In genomic region chr3:11174002-11174401, GRCm38 (mm10) we compare ENCODE assay signal across 17 mouse cellular contexts.
DNase-seq lines count a peak whose midpoint lies in the region; ATAC-seq and TF ChIP-seq lines count a peak whose summit lies in the region.
"Had no signal": no experiment of that assay in that cellular context is flagged by ENCODE, and none has a peak within 500 bp of the region (broad histone marks: within the 10 kb centered on the region; RNA-seq: fewer than 3 reads in every experiment).

No protein-coding gene starts in this region.

- H3K27ac ChIP-seq in cerebellum, adult 2 months (ENCODE audit: insufficient read depth, low read length) = no peak overlapping the region
- H3K27ac ChIP-seq in midbrain, postnatal 0 days (ENCODE audit: low read depth, low read length) = no peak overlapping the region
- H3K27ac ChIP-seq: hindbrain, embryonic 10.5 days had no signal

- no peak overlapping the region for H3K9ac ChIP-seq in midbrain, postnatal 0 days (replicated peaks; ENCODE audit: low read length, poor library complexity, severe bottlenecking)

- TF ChIP-seq POLR2A in cerebellum, adult 2 months (IDR thresholded peaks at IDR 0.05; ENCODE audit: borderline replicate concordance, insufficient read depth, low read length) = no peak

- peak; percentile 72 to 84 for DNase-seq in adrenal gland, adult (ENCODE audit: inconsistent age in 2 of 2, low spot score in 1 of 2)
- DNase-seq in adrenal gland, postnatal 4 days (ENCODE audit: low spot score in 2 of 2) = no peak
- DNase-seq in 3134 (ENCODE audit: extremely low read depth, insufficient read length, low spot score) = peak; percentile 42
- DNase-seq in Muller cell, postnatal 12 days (ENCODE audit: inconsistent ontology term) = peak; percentile 40
- peak; percentile 31 for DNase-seq in brain, adult 2 months (ENCODE audit: low read depth, low spot score)
- DNase-seq in left cerebral cortex, adult 8-10 months (ENCODE audit: low spot score in 2 of 2) = no peak
- no peak for DNase-seq in cerebellum, adult 2 months
- no peak for DNase-seq in midbrain, postnatal 0 days (ENCODE audit: low spot score)
- DNase-seq: cerebellum, postnatal 14 days; gastrocnemius, postnatal 36 days; kidney, adult 2 months; kidney, postnatal 14 days; right cerebral cortex, postnatal 4 days; thymus, postnatal 4 days had no signal

- ATAC-seq in midbrain, postnatal 0 days (ENCODE audit: low FRiP score) = no peak
- ATAC-seq: forebrain, embryonic 14.5 days; lung, postnatal 0 days had no signal

- no peak overlapping the region for H3K4me2 ChIP-seq in midbrain, postnatal 0 days (ENCODE audit: low read depth, low read length, poor library complexity, severe bottlenecking)

- H3K9me3 ChIP-seq in midbrain, postnatal 0 days (ENCODE audit: low read length) = no peaks in the 10 kb centered on the region
- H3K9me3 ChIP-seq: hindbrain, embryonic 10.5 days had no signal

- no peak overlapping the region for H3K4me3 ChIP-seq in cerebellum, adult 2 months (replicated peaks; ENCODE audit: insufficient read depth, low read depth, low read length)
- H3K4me3 ChIP-seq in midbrain, postnatal 0 days (ENCODE audit: low read depth, low read length) = no peak overlapping the region
- H3K4me3 ChIP-seq: hindbrain, embryonic 10.5 days had no signal

- no peak for TF ChIP-seq CTCF in cerebellum, adult 2 months (IDR thresholded peaks at IDR 0.05; ENCODE audit: borderline replicate concordance, insufficient read depth, low read depth, low read length)
- TF ChIP-seq CTCF in midbrain, postnatal 0 days (IDR thresholded peaks at IDR 0.05) = no peak

- 62% methylated on average over 2 of the region's 2 CpGs for WGBS in cerebellum, adult 2 months
- 76% methylated on average over 2 of the region's 2 CpGs for whole genome bisulfite sequencing in midbrain, postnatal 0 days

- no peaks in the 10 kb centered on the region for H3K36me3 ChIP-seq in midbrain, postnatal 0 days (ENCODE audit: insufficient read depth, low read length)
- H3K36me3 ChIP-seq: hindbrain, embryonic 10.5 days had no signal

- H3K4me1 ChIP-seq in cerebellum, adult 2 months (ENCODE audit: control insufficient read depth, insufficient read depth, low read length) = no peaks in the 10 kb centered on the region
- no peaks in the 10 kb centered on the region for H3K4me1 ChIP-seq in midbrain, postnatal 0 days (ENCODE audit: insufficient read depth, low read length)
- H3K4me1 ChIP-seq: hindbrain, embryonic 10.5 days had no signal

- no peaks in the 10 kb centered on the region for H3K27me3 ChIP-seq in cerebellum, adult 2 months (ENCODE audit: control insufficient read depth, insufficient read depth, low read length)
- H3K27me3 ChIP-seq in midbrain, postnatal 0 days (ENCODE audit: insufficient read depth, low read length) = no peaks in the 10 kb centered on the region

Comparison
In these comparisons a context has a peak if more than half of its experiments do, and no peak if none do; other contexts are left out.
1. DNase-seq: peak in adrenal gland, adult (2 of 2), 3134 (single experiment), Muller cell, postnatal 12 days (single experiment) and brain, adult 2 months (single experiment); none in adrenal gland, postnatal 4 days (0 of 2), left cerebral cortex, adult 8-10 months (0 of 2), cerebellum, adult 2 months (0 of 2) and midbrain, postnatal 0 days (single experiment).